Mouse (Mus musculus): ENCODE measurements around the gene Zpr1.

Zpr1 gene

DNA sequence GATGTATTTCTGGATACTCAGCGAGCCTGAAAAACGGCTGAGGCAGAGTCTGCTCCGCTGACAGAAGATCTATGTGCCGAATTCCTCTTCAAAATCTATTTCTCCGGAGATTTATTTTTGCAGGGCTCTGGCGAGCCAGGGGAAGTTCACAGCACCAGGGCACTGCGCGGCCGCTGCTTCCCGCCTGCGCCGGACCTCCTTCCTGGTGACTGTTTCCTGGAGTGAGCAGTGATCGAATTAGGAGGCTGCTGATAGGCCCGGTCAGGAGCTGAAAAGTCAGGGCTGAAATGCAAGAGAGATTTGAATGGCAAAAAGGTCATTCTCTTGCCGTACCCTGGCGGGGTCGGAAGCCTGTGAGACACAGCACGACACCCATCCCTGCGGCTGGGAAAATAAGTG, 56.4 kb downstream of the Zpr1 start:
- ATAC-seq (ENCODE audit: low TSS enrichment), result peak; percentile 50; the same call in 1 of the 2 replicates

DNA sequence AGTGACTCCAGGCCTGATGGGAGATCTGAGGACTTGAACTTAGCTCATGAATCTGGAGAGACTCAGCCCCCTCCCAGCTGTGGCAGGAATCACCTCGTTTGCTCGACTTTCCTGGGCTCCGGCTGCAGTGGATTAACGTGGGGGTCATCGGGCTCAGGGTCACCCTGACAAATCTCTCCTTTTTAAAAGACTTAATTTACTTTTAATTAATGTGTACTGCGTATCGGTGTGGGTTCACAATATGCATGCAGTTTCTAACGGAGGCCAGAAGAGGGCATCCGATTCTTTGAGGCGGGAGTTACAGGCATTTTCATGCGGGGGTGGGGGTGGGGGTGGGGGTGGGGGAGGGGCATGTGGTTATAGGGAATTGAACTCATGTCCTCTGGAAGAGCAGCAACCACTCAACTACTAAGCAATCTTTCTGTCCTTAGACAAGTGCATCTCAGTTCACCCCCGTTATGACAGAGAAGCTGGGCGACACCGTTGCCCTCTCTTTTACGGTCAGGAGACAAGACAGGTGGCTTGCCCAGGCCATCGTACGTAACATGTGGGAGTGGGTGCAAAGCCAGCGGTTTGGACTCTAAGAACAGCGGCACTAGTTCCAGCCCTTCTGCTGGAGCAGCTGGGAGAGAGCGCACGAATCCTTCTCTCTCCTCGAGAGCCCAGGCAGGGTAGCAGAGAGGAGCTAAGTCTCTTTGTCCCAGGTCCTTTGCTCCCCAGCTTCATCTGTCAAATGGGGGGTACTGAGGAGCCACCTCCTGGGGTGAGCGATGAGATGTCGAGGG, 57.1 kb downstream of the Zpr1 start:
- ATAC-seq (ENCODE audit: low TSS enrichment), result no peak

DNA sequence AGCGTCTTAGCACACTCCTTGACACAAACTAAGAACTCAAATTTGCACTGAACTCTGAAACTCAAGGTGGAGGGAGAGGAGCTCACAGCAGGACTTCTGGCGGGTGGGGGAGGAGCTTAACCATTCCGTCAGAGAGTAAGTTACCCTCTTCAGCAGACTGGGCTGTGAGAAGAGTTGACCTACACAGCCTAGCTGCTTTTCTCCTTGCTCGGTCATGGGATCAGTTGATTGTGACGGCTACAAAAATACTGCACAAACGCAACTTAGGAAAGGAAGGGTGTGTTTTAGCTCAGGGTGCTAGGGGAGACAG, 57.7 kb downstream of the Zpr1 start:
- ATAC-seq (ENCODE audit: low TSS enrichment), result no peak

DNA sequence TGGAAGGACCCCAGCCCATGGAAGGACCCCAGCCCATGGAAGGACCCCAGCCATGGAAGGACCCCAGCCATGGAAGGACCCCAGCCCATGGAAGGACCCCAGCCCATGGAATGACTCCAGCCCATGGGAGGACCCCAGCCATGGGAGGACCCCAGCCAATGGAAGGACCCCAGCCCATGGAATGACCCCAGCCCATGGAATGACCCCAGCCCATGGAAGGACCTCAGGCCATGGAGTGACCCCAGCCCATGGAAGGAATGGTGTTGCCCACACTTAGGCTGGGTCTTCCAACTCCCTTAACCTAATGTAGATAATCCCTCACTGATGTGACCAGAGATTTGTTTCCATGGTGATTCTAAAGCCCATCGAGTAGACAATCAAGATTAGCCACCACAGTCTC, 58.4 kb downstream of the Zpr1 start:
- ATAC-seq (ENCODE audit: low TSS enrichment), result no peak
